Mouse (Mus musculus) E14TG2a.4 (cell line): ENCODE results near the gene Ets1.

Experiments
- CTCF ChIP-seq: conservative IDR thresholded peaks from 2 replicates; pipeline ENCODE4 v1.5.1; 2014; ENCODE audit warnings: low read length
- NANOG ChIP-seq: IDR thresholded peaks from 2 replicates; pipeline ENCODE4 v1.6.1; 2014; ENCODE audit warnings: borderline replicate concordance, low read length, mixed read lengths

DNA sequence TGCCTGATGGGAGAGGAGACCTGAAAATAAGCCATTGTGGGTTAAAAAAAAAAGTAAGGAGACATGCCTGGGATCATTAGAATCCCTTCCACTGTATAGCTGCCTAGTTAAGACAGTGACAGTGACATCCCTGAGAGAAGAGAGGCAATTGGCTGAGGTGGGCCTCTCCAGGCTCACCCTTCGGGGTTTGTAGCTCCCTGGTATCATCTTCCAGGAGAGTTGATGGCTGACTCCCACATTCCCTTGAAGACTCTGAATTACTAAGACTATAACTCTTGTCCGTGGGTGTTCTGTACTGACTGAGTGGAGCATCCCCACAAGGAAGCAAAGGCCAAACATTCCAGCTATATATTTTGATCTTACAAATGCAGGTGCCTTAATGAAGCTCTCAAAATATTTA is 120.0 kb downstream of the Ets1 start:
- TF ChIP-seq CTCF (no peak), NANOG (no peak)
